Mouse (Mus musculus): Measurements from ENCODE around the gene Me1.

DNA sequence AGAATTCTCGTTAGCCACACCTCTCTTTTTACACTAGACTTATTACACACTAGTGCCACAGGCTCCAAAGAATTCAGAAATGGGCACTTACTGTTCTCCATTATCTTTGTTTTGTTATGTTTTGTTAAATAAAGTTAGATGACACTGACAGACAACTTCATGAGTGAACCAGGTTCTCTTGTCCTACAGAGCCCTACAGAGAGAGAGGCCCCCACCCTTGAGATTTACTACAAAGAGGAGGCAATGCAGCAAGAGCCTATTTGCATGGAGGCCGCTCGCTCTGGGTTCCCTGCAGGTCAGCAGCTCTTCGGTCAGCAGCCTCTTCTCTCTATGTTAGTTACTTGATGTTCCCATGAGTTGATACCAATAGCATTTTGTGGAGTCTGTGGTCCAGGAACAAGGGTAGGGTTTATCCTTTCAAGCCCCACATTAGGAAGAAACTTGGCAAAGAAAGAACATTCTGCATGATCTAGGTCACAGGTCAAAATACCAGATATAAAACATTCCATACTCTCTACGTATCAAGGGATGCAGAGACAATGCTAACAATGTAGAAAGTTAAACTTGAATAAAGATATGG lies 65.3 kb downstream of the Me1 start:
- no peak for TF ChIP-seq POLR2A (IDR thresholded peaks at IDR 0.05; ENCODE audit: low read depth, low read length)
- no peak for TF ChIP-seq CTCF (IDR thresholded peaks at IDR 0.05; ENCODE audit: borderline replicate concordance, insufficient read depth, low read length)
